Mouse (Mus musculus) forebrain, embryonic 10.5 days (tissue): ENCODE data around the gene Sms. TPM values are rescaled to one million over a fixed set of nuclear protein-coding genes. Genes with fewer than 3 reads are reported as not detected.

Experiments used
- DNase-seq: peaks from one replicate; pipeline ENCODE4 v3.0.0-alpha.2; 2017; ENCODE audit warnings: low spot score; ENCODE audit errors: extremely low spot score
- H3K27ac ChIP-seq: fragments of 300-500 bp; sonication (generic); 2 replicates; pipeline ENCODE4 v1.5.1; 2016; ENCODE audit warnings: mild to moderate bottlenecking
- H3K27me3 ChIP-seq: fragments of 300-500 bp; sonication (generic); 2 replicates; pipeline ENCODE4 v1.6.1; 2016; ENCODE audit warnings: mild to moderate bottlenecking; ENCODE audit not compliant: poor library complexity, severe bottlenecking
- H3K36me3 ChIP-seq: fragments of 300-500 bp; sonication (generic); replicated peaks from 2 replicates; pipeline ENCODE4 v1.6.1; 2016; ENCODE audit warnings: mild to moderate bottlenecking, moderate library complexity
- H3K4me1 ChIP-seq: fragments of 300-500 bp; sonication (generic); 2 replicates; pipeline ENCODE4 v1.6.1; 2016
- H3K4me3 ChIP-seq: fragments of 300-500 bp; sonication (generic); 2 replicates; pipeline ENCODE4 v1.5.1; 2016; ENCODE audit warnings: mild to moderate bottlenecking, moderate library complexity
- H3K9me3 ChIP-seq: fragments of 300-500 bp; sonication (generic); 2 replicates; pipeline ENCODE4 v1.6.1; 2016; ENCODE audit warnings: mild to moderate bottlenecking, moderate library complexity
- WGBS: fragments of 180-500 bp; shearing (Covaris S2); methylation state at CpG from one replicate; pipeline ENCODE4 v1.1.7; 2016; 5-methylcytosine and 5-hydroxymethylcytosine counted together
- polyA plus RNA-seq: library from polyadenylated mRNA; unstranded; fragments of >200 nt; fragmentation: Nextera tagmentation; extraction: Ambion mirVana; gene quantifications from 2 replicates; pipeline ENCODE4 v1.2.1, GENCODE M21; 2016

Gene Sms
- polyA plus RNA-seq, 1 experiment from 2014 or later = 102 TPM

- H3K27me3 ChIP-seq = peaks cover 22% of the 10 kb centered on the region; the same call in 1 of the 2 replicates
- H3K9me3 ChIP-seq = no peaks in the 10 kb centered on the region
- H3K27ac ChIP-seq = no peak within 1 kb of the TSS
- no peaks in the 10 kb centered on the region for H3K4me1 ChIP-seq
- DNase-seq = no peak
- WGBS = 66% methylated on average over 5 of the region's 5 CpGs
- H3K4me3 ChIP-seq = no peak within 1 kb of the TSS
- H3K36me3 ChIP-seq = no peaks in the 10 kb centered on the region
Measured at GRCm38 (mm10) chrX:157415212-157415611, 76.9 kb downstream of the Sms start, which contains the start of gene Phex. TSS of gene Phex (minus strand) at chrX:157415312.

DNA sequence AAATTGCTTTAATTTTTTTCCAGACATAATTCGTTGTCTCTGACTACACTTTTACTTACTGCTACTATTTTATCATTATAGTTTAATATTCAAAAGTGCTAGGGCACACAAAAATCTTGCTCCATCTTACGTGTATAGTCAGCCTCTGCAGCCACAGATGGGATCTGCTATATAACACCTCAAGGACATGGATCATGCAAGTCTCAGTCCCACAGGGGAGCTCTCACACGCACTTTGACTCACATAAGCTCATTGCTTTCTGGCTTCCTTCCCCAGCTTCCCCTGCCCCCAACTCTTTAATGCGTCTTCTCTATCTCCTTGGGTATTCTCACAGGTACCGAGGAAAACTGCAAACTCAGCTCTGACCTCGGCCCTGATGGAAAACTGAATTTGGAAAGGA, 87.2 kb downstream of the Sms start:
- no peak for DNase-seq
- Histone ChIP-seq H3K27me3 (peaks cover 18% of the 10 kb centered on the region; the same call in 1 of the 2 replicates), H3K27ac (no peak overlapping the region), H3K4me1 (no peaks in the 10 kb centered on the region), H3K4me3 (no peak overlapping the region), H3K36me3 (no peaks in the 10 kb centered on the region), H3K9me3 (no peaks in the 10 kb centered on the region)
- WGBS = 83% methylated on average over 6 of the region's 6 CpGs

Other genes with a start within 250 kb of the Sms start
- gene Phex, start 77.0 kb downstream of the Sms start, polyA plus RNA-seq = 0.10 and 0.19 TPM in 2 replicates
- gene Yy2, start 76.7 kb upstream of the Sms start, polyA plus RNA-seq = 6.2 and 6.6 TPM in 2 replicates
- 23.3 and 27.1 TPM in 2 replicates for gene Mbtps2, start 106.4 kb upstream of the Sms start, polyA plus RNA-seq
- not detected in 2 replicates for gene Smpx, start 206.6 kb upstream of the Sms start, polyA plus RNA-seq